ENCODE assay signal across 23 mouse cellular contexts in genomic region chr12:75340331-75340730, GRCm38 (mm10). TPM values are rescaled to one million over a fixed set of nuclear protein-coding genes. Genes with fewer than 3 reads are reported as not detected.
DNase-seq lines count a peak whose midpoint lies in the region; ATAC-seq and TF ChIP-seq lines count a peak whose summit lies in the region.
"Had no signal": no experiment of that assay in that cellular context is flagged by ENCODE, and none has a peak within 500 bp of the region (broad histone marks: within the 10 kb centered on the region; RNA-seq: fewer than 3 reads in every experiment).

No protein-coding gene starts in this region.

- WGBS in heart, embryonic 12.5 days = 85% methylated on average over 7 of the region's 7 CpGs

- H3K9ac ChIP-seq in heart, embryonic 12.5 days = no peak overlapping the region

- no peaks in the 10 kb centered on the region for H3K27me3 ChIP-seq in heart, embryonic 12.5 days (replicated peaks)
- H3K27me3 ChIP-seq: CH12.LX had no signal

- no peak for TF ChIP-seq CTCF in gastrocnemius, adult 2 months (IDR thresholded peaks at IDR 0.05)

- no peak overlapping the region for H3K4me2 ChIP-seq in heart, embryonic 12.5 days

- H3K4me1 ChIP-seq in heart, embryonic 12.5 days (replicated peaks) = no peaks in the 10 kb centered on the region

- H3K36me3 ChIP-seq in heart, embryonic 12.5 days = no peaks in the 10 kb centered on the region
- H3K36me3 ChIP-seq: G1E had no signal

- peak overlapping the region; percentile 24 for H3K27ac ChIP-seq in gastrocnemius, adult 2 months
- no peak overlapping the region for H3K27ac ChIP-seq in heart, embryonic 12.5 days (ENCODE audit: poor library complexity, severe bottlenecking)

- ATAC-seq in heart, embryonic 12.5 days (ENCODE audit: insufficient number of reproducible peaks, low FRiP score) = no peak
- ATAC-seq: activated CD4-positive, CD25-positive, alpha-beta regulatory T cell, adult 4 months; CD4-positive, CD25-positive, alpha-beta regulatory T cell, adult 4 months; Patski had no signal

- no peaks in the 10 kb centered on the region for H3K9me3 ChIP-seq in heart, embryonic 12.5 days (replicated peaks)
- H3K9me3 ChIP-seq: G1E had no signal

- H3K4me3 ChIP-seq in gastrocnemius, adult 2 months = no peak overlapping the region
- H3K4me3 ChIP-seq in heart, embryonic 12.5 days = no peak overlapping the region

- DNase-seq in gastrocnemius, adult 2 months = no peak
- DNase-seq in gastrocnemius, postnatal 14 days = no peak
- peak; percentile 32 for DNase-seq in gastrocnemius, postnatal 25 days
- DNase-seq in gastrocnemius, postnatal 36 days = no peak
- peak; percentile 96 for DNase-seq in heart, adult 11 months
- DNase-seq in skeletal muscle tissue, adult 2 months (ENCODE audit: low read depth, low spot score) = peak; percentile 45
- no peak for DNase-seq in kidney, adult 11 months
- DNase-seq: adrenal gland, adult 2 months; adrenal gland, adult 8-10 months; adrenal gland, postnatal 10 days; adrenal gland, postnatal 14 days; adrenal gland, postnatal 25 days; adrenal gland, postnatal 36 days; B cell, adult 2 months; cerebellum, adult 11 months; cerebellum, adult 11-12 months had no signal

- intact Hi-C loops in gastrocnemius, adult 2 months (cut with DNase I) = no loop called here
- intact Hi-C loops in gastrocnemius, postnatal 14 days (cut with DNase I; ENCODE audit: low total_unique reads) = no loop called here
- intact Hi-C loops in gastrocnemius, postnatal 36 days (cut with DNase I) = no loop called here

RNA-seq across cellular contexts. Expression of gene Rhoj, which starts 32.2 kb away (rescaled TPM):
- 10 to 100 TPM; 13.7 to 19.7 TPM for total RNA-seq in gastrocnemius, adult 2 months (2021)
- 10 to 100 TPM; 29.8 to 32.6 TPM for total RNA-seq in gastrocnemius, postnatal 14 days (2021)
- 10 to 100 TPM; 16.7 to 22.6 TPM for total RNA-seq in gastrocnemius, postnatal 25 days (2021)
- 10 to 100 TPM; 13.2 to 17.6 TPM for total RNA-seq in gastrocnemius, postnatal 36 days (2021)
- polyA plus RNA-seq in heart, embryonic 12.5 days (2016; fragmentation: Nextera tagmentation; extraction: Ambion mirVana) = 36.0 and 38.6 TPM in 2 replicates
- total RNA-seq: CH12.LX, MEL had no signal
- polyA plus RNA-seq: activated CD4-positive, CD25-positive, alpha-beta regulatory T cell, adult 4 months; G1E had no signal

Comparison
In these comparisons a context has a peak if more than half of its experiments do, and no peak if none do; other contexts are left out.
1. DNase-seq: peak in gastrocnemius, postnatal 25 days (single experiment), heart, adult 11 months (single experiment) and skeletal muscle tissue, adult 2 months (single experiment); none in gastrocnemius, adult 2 months (single experiment), gastrocnemius, postnatal 14 days (single experiment), gastrocnemius, postnatal 36 days (0 of 2) and kidney, adult 11 months (single experiment).